Mouse (Mus musculus): ENCODE results near the gene 6430550D23Rik. TPM values are rescaled to one million over a fixed set of nuclear protein-coding genes. Genes with fewer than 3 reads are reported as not detected.
A peak's percentile ranks its signal among the peaks of the same experiment; 100 is the strongest.

6430550D23Rik gene
- 2.1 and 2.2 TPM in 2 replicates for polyA plus RNA-seq (2014; fragmentation: Nextera tagmentation; extraction: Ambion mirVana)

- H3K27me3 ChIP-seq (ENCODE audit: control insufficient read depth, insufficient read depth, low read length) = no peaks in the 10 kb centered on the region
- H3K4me3 ChIP-seq (ENCODE audit: low read depth, low read length) = peak within 1 kb of the TSS; percentile 92
- WGBS = under 1% methylated on average over 45 of the region's 45 CpGs
- H3K36me3 ChIP-seq (ENCODE audit: control insufficient read depth, insufficient read depth, low read length) = peaks cover 18% of the 10 kb centered on the region
- H3K9ac ChIP-seq (replicated peaks; ENCODE audit: low read depth, low read length) = peak within 1 kb of the TSS; percentile 58
- H3K27ac ChIP-seq (ENCODE audit: low read length) = peak within 1 kb of the TSS; percentile 74
- peaks cover 6% of the 10 kb centered on the region for H3K4me1 ChIP-seq (ENCODE audit: control insufficient read depth, insufficient read depth, low read length)
- H3K9me3 ChIP-seq (ENCODE audit: control insufficient read depth, low read depth, low read length) = no peaks in the 10 kb centered on the region
- peak; percentile 100 for ATAC-seq (ENCODE audit: insufficient number of reproducible peaks, insufficient read depth, low FRiP score, low read depth)
- H3K4me2 ChIP-seq (replicated peaks; ENCODE audit: low read depth, low read length) = peak within 1 kb of the TSS; percentile 60
Observed at GRCm38 (mm10) chr2:156007888-156008532, at the start of gene 6430550D23Rik, which contains the start of gene Ergic3. 6430550D23Rik (minus strand) TSS chr2:156007977. Ergic3 (plus strand) TSS chr2:156008045.

- 66% methylated on average over 9 of the region's 9 CpGs for WGBS
Observed at GRCm38 (mm10) chr2:156052816-156053215, 45.0 kb upstream of the 6430550D23Rik start, which contains the start of gene Fer1l4. Fer1l4 (minus strand) TSS chr2:156052947.

GRCm38 (mm10) chr2:156047929-156048328, 40.2 kb upstream of the 6430550D23Rik start:
- 0 out of 2 replicates have a peak, but pooled peaks have one; percentile 31 for ATAC-seq (ENCODE audit: insufficient number of reproducible peaks, insufficient read depth, low FRiP score, low read depth)
- Histone ChIP-seq H3K9me3 (ENCODE audit: control insufficient read depth, low read depth, low read length) (no peaks in the 10 kb centered on the region), H3K27me3 (ENCODE audit: control insufficient read depth, insufficient read depth, low read length) (no peaks in the 10 kb centered on the region), H3K27ac (ENCODE audit: low read length) (no peak overlapping the region), H3K36me3 (ENCODE audit: control insufficient read depth, insufficient read depth, low read length) (no peaks in the 10 kb centered on the region), H3K4me2 (replicated peaks; ENCODE audit: low read depth, low read length) (peak overlapping the region; percentile 32), H3K4me3 (ENCODE audit: low read depth, low read length) (no peak overlapping the region), H3K4me1 (ENCODE audit: control insufficient read depth, insufficient read depth, low read length) (no peaks in the 10 kb centered on the region), H3K9ac (replicated peaks; ENCODE audit: low read depth, low read length) (no peak overlapping the region)
- 7% methylated on average over 19 of the region's 19 CpGs for WGBS

More at GRCm38 (mm10) chr2:156052816-156053215, 45.0 kb upstream of the 6430550D23Rik start, which contains the start of gene Fer1l4:
- ATAC-seq (ENCODE audit: insufficient number of reproducible peaks, insufficient read depth, low FRiP score, low read depth) = peak; percentile 49
- Histone ChIP-seq H3K4me1 (ENCODE audit: control insufficient read depth, insufficient read depth, low read length) (no peaks in the 10 kb centered on the region), H3K4me2 (replicated peaks; ENCODE audit: low read depth, low read length) (no peak within 1 kb of the TSS), H3K4me3 (ENCODE audit: low read depth, low read length) (no peak within 1 kb of the TSS), H3K9ac (replicated peaks; ENCODE audit: low read depth, low read length) (no peak within 1 kb of the TSS), H3K27ac (ENCODE audit: low read length) (no peak within 1 kb of the TSS), H3K27me3 (ENCODE audit: control insufficient read depth, insufficient read depth, low read length) (no peaks in the 10 kb centered on the region), H3K36me3 (ENCODE audit: control insufficient read depth, insufficient read depth, low read length) (no peaks in the 10 kb centered on the region), H3K9me3 (ENCODE audit: control insufficient read depth, low read depth, low read length) (no peaks in the 10 kb centered on the region)

- no peak for ATAC-seq (ENCODE audit: insufficient number of reproducible peaks, insufficient read depth, low FRiP score, low read depth)
- Histone ChIP-seq H3K9ac (replicated peaks; ENCODE audit: low read depth, low read length) (no peak overlapping the region), H3K4me1 (ENCODE audit: control insufficient read depth, insufficient read depth, low read length) (no peaks in the 10 kb centered on the region), H3K4me2 (replicated peaks; ENCODE audit: low read depth, low read length) (no peak overlapping the region), H3K4me3 (ENCODE audit: low read depth, low read length) (no peak overlapping the region), H3K36me3 (ENCODE audit: control insufficient read depth, insufficient read depth, low read length) (no peaks in the 10 kb centered on the region), H3K27me3 (ENCODE audit: control insufficient read depth, insufficient read depth, low read length) (no peaks in the 10 kb centered on the region), H3K27ac (ENCODE audit: low read length) (no peak overlapping the region), H3K9me3 (ENCODE audit: control insufficient read depth, low read depth, low read length) (no peaks in the 10 kb centered on the region)
- WGBS = 81% methylated on average over 8 of the region's 8 CpGs
Observed at GRCm38 (mm10) chr2:156042903-156043302, 35.1 kb upstream of the 6430550D23Rik start.

- Histone ChIP-seq H3K9ac (replicated peaks; ENCODE audit: low read depth, low read length) (no peak overlapping the region), H3K36me3 (ENCODE audit: control insufficient read depth, insufficient read depth, low read length) (no peaks in the 10 kb centered on the region), H3K27me3 (ENCODE audit: control insufficient read depth, insufficient read depth, low read length) (no peaks in the 10 kb centered on the region), H3K9me3 (ENCODE audit: control insufficient read depth, low read depth, low read length) (no peaks in the 10 kb centered on the region), H3K4me2 (replicated peaks; ENCODE audit: low read depth, low read length) (no peak overlapping the region), H3K4me1 (ENCODE audit: control insufficient read depth, insufficient read depth, low read length) (no peaks in the 10 kb centered on the region), H3K27ac (ENCODE audit: low read length) (no peak overlapping the region), H3K4me3 (ENCODE audit: low read depth, low read length) (no peak overlapping the region)
- peak; percentile 64; the same call in 1 of the 2 replicates for ATAC-seq (ENCODE audit: insufficient number of reproducible peaks, insufficient read depth, low FRiP score, low read depth)
- WGBS = 70% methylated on average over 3 of the region's 3 CpGs
Observed at GRCm38 (mm10) chr2:156039390-156039789, 31.6 kb upstream of the 6430550D23Rik start.

GRCm38 (mm10) chr2:156025482-156025881, 17.7 kb upstream of the 6430550D23Rik start:
- no peaks in the 10 kb centered on the region for H3K4me1 ChIP-seq (ENCODE audit: control insufficient read depth, insufficient read depth, low read length)
- H3K9me3 ChIP-seq (ENCODE audit: control insufficient read depth, low read depth, low read length) = no peaks in the 10 kb centered on the region
- no peak overlapping the region for H3K4me3 ChIP-seq (ENCODE audit: low read depth, low read length)
- H3K4me2 ChIP-seq (replicated peaks; ENCODE audit: low read depth, low read length) = no peak overlapping the region
- H3K27me3 ChIP-seq (ENCODE audit: control insufficient read depth, insufficient read depth, low read length) = no peaks in the 10 kb centered on the region
- H3K27ac ChIP-seq (ENCODE audit: low read length) = no peak overlapping the region
- no peak overlapping the region for H3K9ac ChIP-seq (replicated peaks; ENCODE audit: low read depth, low read length)
- no peak for ATAC-seq (ENCODE audit: insufficient number of reproducible peaks, insufficient read depth, low FRiP score, low read depth)
- no peaks in the 10 kb centered on the region for H3K36me3 ChIP-seq (ENCODE audit: control insufficient read depth, insufficient read depth, low read length)

GRCm38 (mm10) chr2:156021765-156022164, 14.0 kb upstream of the 6430550D23Rik start:
- no peak for ATAC-seq (ENCODE audit: insufficient number of reproducible peaks, insufficient read depth, low FRiP score, low read depth)
- H3K4me3 ChIP-seq (ENCODE audit: low read depth, low read length) = no peak overlapping the region
- H3K9me3 ChIP-seq (ENCODE audit: control insufficient read depth, low read depth, low read length) = no peaks in the 10 kb centered on the region
- H3K9ac ChIP-seq (replicated peaks; ENCODE audit: low read depth, low read length) = no peak overlapping the region
- H3K36me3 ChIP-seq (ENCODE audit: control insufficient read depth, insufficient read depth, low read length) = peaks cover 24% of the 10 kb centered on the region
- H3K27ac ChIP-seq (ENCODE audit: low read length) = no peak overlapping the region
- no peak overlapping the region for H3K4me2 ChIP-seq (replicated peaks; ENCODE audit: low read depth, low read length)
- H3K4me1 ChIP-seq (ENCODE audit: control insufficient read depth, insufficient read depth, low read length) = no peaks in the 10 kb centered on the region
- no peaks in the 10 kb centered on the region for H3K27me3 ChIP-seq (ENCODE audit: control insufficient read depth, insufficient read depth, low read length)
- WGBS = 89% methylated on average over 2 of the region's 2 CpGs

- 86% methylated on average over 8 of the region's 8 CpGs for WGBS
Observed at GRCm38 (mm10) chr2:156021219-156021618, 13.4 kb upstream of the 6430550D23Rik start.

More at GRCm38 (mm10) chr2:156021219-156021618, 13.4 kb upstream of the 6430550D23Rik start:
- Histone ChIP-seq H3K4me2 (replicated peaks; ENCODE audit: low read depth, low read length) (no peak overlapping the region), H3K4me1 (ENCODE audit: control insufficient read depth, insufficient read depth, low read length) (no peaks in the 10 kb centered on the region), H3K9me3 (ENCODE audit: control insufficient read depth, low read depth, low read length) (no peaks in the 10 kb centered on the region), H3K27me3 (ENCODE audit: control insufficient read depth, insufficient read depth, low read length) (no peaks in the 10 kb centered on the region), H3K4me3 (ENCODE audit: low read depth, low read length) (no peak overlapping the region), H3K9ac (replicated peaks; ENCODE audit: low read depth, low read length) (no peak overlapping the region), H3K27ac (ENCODE audit: low read length) (no peak overlapping the region), H3K36me3 (ENCODE audit: control insufficient read depth, insufficient read depth, low read length) (peaks cover 29% of the 10 kb centered on the region)
- no peak for ATAC-seq (ENCODE audit: insufficient number of reproducible peaks, insufficient read depth, low FRiP score, low read depth)
